Mouse (Mus musculus) CD4-positive naive resting alpha-beta T cell, adult 76 days (primary cell): ENCODE data around the gene Rictor. TPM values are rescaled to one million over a fixed set of nuclear protein-coding genes. Genes with fewer than 3 reads are reported as not detected.

ENCODE experiments used
- total RNA-seq: library from RNA; stranded (reverse); gene quantifications from one replicate; pipeline ENCODE4 v1.2.4, GENCODE M21; 2023

The Rictor gene
- 166 TPM for total RNA-seq

DNA sequence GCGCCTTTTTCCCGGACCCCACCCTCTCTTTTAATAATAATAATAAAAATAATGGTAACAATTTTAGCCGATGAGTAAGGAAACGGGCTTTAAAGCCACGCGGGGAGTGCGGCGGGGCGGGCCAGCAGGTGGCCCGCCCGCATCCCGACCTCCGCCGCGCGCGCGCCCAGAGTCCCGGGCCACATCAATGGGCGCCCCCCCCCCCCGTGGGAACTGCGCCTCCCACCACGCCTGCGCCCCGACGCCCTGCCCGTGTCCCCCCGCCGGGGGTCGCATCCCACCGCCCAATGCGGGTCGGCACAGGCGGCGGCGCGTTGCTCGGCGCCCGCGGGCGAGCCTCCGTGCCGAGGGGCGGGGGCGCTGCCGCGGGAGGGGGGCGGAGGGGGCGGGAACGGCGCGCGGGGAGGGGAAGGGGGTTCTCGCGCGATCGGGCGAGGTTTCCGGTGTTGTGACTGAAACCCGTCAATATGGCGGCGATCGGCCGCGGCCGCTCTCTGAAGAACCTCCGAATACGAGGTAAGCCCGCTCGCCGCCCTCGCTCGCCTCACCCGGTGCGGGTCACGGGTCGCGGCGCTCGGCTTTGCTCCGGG, at the start of gene Rictor:
Gene Rictor, plus strand, starts transcription at position 444 of the 590 bp plus-strand sequence.

Other genes with a start within 250 kb of the Rictor start
- gene Fyb, start 185.5 kb upstream of the Rictor start, total RNA-seq: 981 TPM
- gene Osmr, start 166.6 kb downstream of the Rictor start, total RNA-seq: not detected